Mouse (Mus musculus): ENCODE measurements around the gene Fgl2. TPM values are rescaled to one million over a fixed set of nuclear protein-coding genes. Genes with fewer than 3 reads are reported as not detected.

Gene Fgl2
- 8.3 and 10.9 TPM in 2 replicates for polyA plus RNA-seq (2012)

GRCm38 (mm10) chr5:21372493-21373179 lies at the start of gene Fgl2:
TSS of gene Fgl2 (plus strand) at chr5:21372642.

DNA sequence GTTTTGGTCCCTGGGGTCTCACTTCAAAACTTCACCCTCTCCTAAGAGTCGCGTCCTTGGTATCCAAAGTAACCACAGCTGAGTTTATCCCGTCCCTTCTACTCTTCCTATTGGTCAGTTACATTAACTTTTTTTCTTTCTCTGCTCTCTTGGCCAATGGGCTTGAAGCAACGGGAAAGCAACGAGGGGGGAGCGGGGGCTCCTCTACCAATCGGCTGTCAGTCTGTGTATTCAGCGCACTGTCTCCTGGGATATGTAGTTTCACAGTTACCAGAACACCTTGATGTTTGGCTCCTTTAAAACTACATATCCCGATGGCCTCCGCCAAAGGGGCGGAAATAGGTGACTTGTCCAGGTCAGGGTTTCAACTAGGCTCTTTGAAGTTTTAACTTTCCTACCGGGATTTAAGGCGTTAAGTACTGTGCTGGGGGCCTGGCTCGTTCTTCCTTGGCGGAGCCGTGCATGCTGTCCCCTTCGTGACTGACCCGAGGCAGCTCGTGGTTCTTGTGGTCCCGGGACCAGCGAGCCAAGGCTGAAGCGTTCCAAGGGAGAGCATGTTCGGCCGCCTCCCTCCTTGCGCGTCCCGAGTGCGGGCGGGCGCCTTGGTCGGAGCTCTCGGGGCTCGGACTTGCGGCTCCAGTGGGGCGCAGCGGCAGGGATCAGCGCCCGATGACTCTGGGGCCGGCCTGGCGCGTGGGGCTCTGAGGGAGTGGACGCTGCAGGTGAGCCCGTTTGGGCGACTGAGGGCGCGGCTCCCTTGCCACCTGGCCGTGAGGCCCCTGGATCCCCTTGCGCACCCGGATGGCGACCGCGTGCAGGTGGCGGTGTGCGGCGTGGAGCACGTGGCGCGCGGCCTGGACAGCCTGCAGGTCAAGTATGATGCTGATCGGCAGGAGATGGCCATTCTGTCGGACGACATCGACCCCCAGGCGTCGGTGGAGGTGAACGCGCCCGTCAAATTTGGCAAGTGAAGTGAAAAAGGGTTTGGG lies 52.5 kb downstream of the Fgl2 start, which contains the start of the genes Ccdc146 and Fam185a:
TSS of gene Ccdc146 (minus strand) at position 64 of the 989 bp plus-strand sequence.
TSS of gene Fam185a (plus strand) at position 345 of the 989 bp plus-strand sequence.

Other genes with a start within 250 kb of the Fgl2 start
- gene Gsap, start 186.4 kb upstream of the Fgl2 start, polyA plus RNA-seq (2012), result 3.6 and 5.0 TPM in 2 replicates
- gene Ccdc146, start 52.0 kb downstream of the Fgl2 start, polyA plus RNA-seq (2012), result not detected in 2 replicates
- 2.6 and 3.1 TPM in 2 replicates for gene Fam185a, start 52.3 kb downstream of the Fgl2 start, polyA plus RNA-seq (2012)
- gene Lrrc17, start 170.9 kb downstream of the Fgl2 start, polyA plus RNA-seq (2012), result not detected in 2 replicates